Mouse (Mus musculus) G1E (cell line): ENCODE measurements at regions not wholly inside any gene's neighbourhood (a gene's known extent, or its start where the extent isn't known, plus 50 kb on each side); places are given as distances from the start of the nearest gene placed in this dataset.

Experiments
- CTCF ChIP-seq: IDR thresholded peaks from 2 replicates; pipeline ENCODE4 v1.5.1; 2012; ENCODE audit warnings: low read depth, low read length, inconsistent platforms, mixed read lengths
- GATA1 ChIP-seq: IDR thresholded peaks from 2 replicates; pipeline ENCODE4 v1.6.1; 2012; ENCODE audit warnings: borderline replicate concordance, low read length, inconsistent platforms, mixed read lengths
- GATA2 ChIP-seq: IDR thresholded peaks from 2 replicates; pipeline ENCODE4 v1.6.1; 2012; ENCODE audit warnings: low read depth, low read length, inconsistent platforms, borderline replicate concordance
- POLR2AphosphoS5 ChIP-seq: IDR thresholded peaks from 2 replicates; pipeline ENCODE4 v1.6.1; 2012; ENCODE audit warnings: low read depth, low read length, inconsistent platforms; ENCODE audit not compliant: insufficient replicate concordance
- TAL1 ChIP-seq: conservative IDR thresholded peaks from 2 replicates; pipeline ENCODE4 v1.6.1; 2012; ENCODE audit warnings: low read depth, low read length, inconsistent platforms, mixed read lengths

DNA sequence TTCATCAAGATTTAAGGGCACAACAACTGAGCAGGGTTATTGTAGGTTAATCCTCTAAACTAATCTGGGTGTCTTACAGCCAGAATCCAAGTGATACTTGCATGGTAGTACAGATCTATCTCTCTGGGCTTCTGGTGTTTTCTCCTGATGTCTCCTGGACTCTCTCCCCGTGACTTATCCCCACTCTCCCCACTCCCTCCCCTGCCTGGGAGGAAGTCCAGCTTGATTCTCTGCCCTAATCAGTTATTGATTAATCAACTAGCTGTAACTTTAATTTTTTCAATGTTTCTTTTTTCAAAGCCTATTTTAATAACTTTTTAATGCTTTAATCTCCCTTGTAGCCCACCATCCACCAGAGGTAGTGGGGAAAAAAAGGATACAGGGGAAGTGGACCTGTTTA is 83.9 kb upstream of the Sipa1l3 start:
- no peak for TF ChIP-seq CTCF
- no peak for TF ChIP-seq GATA1
- TF ChIP-seq POLR2AphosphoS5: no peak
- no peak for TF ChIP-seq TAL1
- no peak for TF ChIP-seq GATA2
